Mouse (Mus musculus): ENCODE measurements around the gene Morc2b. TPM values are rescaled to one million over a fixed set of nuclear protein-coding genes. Genes with fewer than 3 reads are reported as not detected.
A peak's percentile ranks its signal among the peaks of the same experiment; 100 is the strongest.

Morc2b gene
- polyA plus RNA-seq, 2 experiments: not detected

GRCm38 (mm10) chr17:33092391-33093193, 46.9 kb downstream of the Morc2b start:
- TF ChIP-seq CTCF (IDR thresholded peaks at IDR 0.05; ENCODE audit: low read depth): no peak
- TF ChIP-seq EP300 (IDR thresholded peaks at IDR 0.05; ENCODE audit: low read depth): no peak
- DNase-seq (ENCODE audit: low read depth in 3 of 3, low spot score in 3 of 3) (peak; percentile 38 to 41 (median 40)), ATAC-seq (ENCODE audit: insufficient read depth) (peak; percentile 64)
- H3K4me2 ChIP-seq (ENCODE audit: low read depth): peak overlapping the region; percentile 71
- H3K27ac ChIP-seq: peak overlapping the region; percentile 26
- 4% methylated on average over 31 of the region's 31 CpGs for WGBS (ENCODE audit: insufficient replicate concordance)
- H3K36me3 ChIP-seq (replicated peaks; ENCODE audit: control insufficient read depth, insufficient read depth, low read depth): no peaks in the 10 kb centered on the region
- H3K9ac ChIP-seq (replicated peaks): peak overlapping the region; percentile 73
- no peaks in the 10 kb centered on the region for H3K9me3 ChIP-seq (ENCODE audit: control insufficient read depth, low read length)
- no peaks in the 10 kb centered on the region for H3K27me3 ChIP-seq (ENCODE audit: control insufficient read depth, insufficient read depth, low read length)
- H3K4me1 ChIP-seq (replicated peaks; ENCODE audit: control insufficient read depth in 2 of 2, insufficient read depth in 2 of 2, low read length in 1 of 2): peaks cover 5 to 7% of the 10 kb centered on the region in 2 experiments; a peak in 3 of 4 replicates
- peak overlapping the region; percentile 69 to 90 for H3K4me3 ChIP-seq (ENCODE audit: insufficient read depth in 1 of 2, low read depth in 2 of 2, low read length in 2 of 2)

- Histone ChIP-seq H3K36me3 (replicated peaks; ENCODE audit: control insufficient read depth, insufficient read depth, low read depth) (no peaks in the 10 kb centered on the region), H3K4me1 (replicated peaks; ENCODE audit: control insufficient read depth in 2 of 2, insufficient read depth in 2 of 2, low read length in 1 of 2) (peaks cover 5 to 7% of the 10 kb centered on the region in 2 experiments; a peak in 3 of 4 replicates), H3K9ac (replicated peaks) (no peak overlapping the region), H3K4me2 (ENCODE audit: low read depth) (no peak overlapping the region), H3K27ac (no peak overlapping the region), H3K9me3 (ENCODE audit: control insufficient read depth, low read length) (no peaks in the 10 kb centered on the region), H3K4me3 (ENCODE audit: insufficient read depth in 1 of 2, low read depth in 2 of 2, low read length in 2 of 2) (no peak overlapping the region), H3K27me3 (ENCODE audit: control insufficient read depth, insufficient read depth, low read length) (no peaks in the 10 kb centered on the region)
- DNase-seq (ENCODE audit: low read depth in 3 of 3, low spot score in 3 of 3): no peak
- WGBS (ENCODE audit: insufficient replicate concordance): 83% methylated on average over 1 of the region's 1 CpGs
- TF ChIP-seq EP300 (IDR thresholded peaks at IDR 0.05; ENCODE audit: low read depth) (no peak), CTCF (IDR thresholded peaks at IDR 0.05; ENCODE audit: low read depth) (no peak)
- ATAC-seq (ENCODE audit: insufficient read depth): no peak
Measured at GRCm38 (mm10) chr17:33091630-33092029, 47.9 kb downstream of the Morc2b start.

DNA sequence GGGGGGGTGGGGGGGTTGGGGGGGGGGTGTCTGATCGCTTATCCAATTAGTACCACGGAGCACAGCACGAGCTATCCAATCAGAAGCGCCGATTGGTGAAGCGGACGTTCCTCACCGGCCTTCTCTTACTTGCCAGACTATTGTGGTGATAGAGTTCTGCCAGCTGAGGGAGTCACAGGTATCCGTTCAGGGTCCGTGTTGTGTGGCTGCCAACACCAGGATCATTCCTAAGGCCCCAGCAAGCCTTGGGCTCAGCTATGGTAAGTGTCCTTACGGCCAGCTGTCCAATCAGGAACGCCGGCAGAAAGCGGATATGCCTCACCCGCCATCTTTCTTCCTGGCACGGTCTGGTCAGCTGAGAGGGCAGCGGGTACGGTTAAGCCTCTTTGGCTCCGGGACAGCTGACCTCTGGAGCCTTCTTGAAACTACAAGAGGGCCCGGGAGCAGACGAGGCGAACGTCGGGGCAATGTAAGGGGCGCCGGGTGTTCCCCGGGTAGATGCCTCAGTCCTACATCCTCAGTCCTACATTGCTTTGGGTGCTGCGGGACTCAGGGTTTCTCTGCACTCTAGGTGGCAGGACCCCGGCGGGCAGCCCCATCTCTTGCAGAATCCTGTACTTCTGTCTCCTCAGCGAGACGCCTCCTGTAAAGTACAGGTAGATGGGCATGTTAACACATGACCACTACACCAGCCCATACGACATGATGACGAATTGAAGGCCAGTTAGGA, 50.1 kb downstream of the Morc2b start, which contains the start of gene Zfp563:
Zfp563 (plus strand) TSS at position 91 of the 730 bp plus-strand sequence.
- Histone ChIP-seq H3K27me3 (ENCODE audit: control insufficient read depth, insufficient read depth, low read length) (no peaks in the 10 kb centered on the region), H3K4me3 (ENCODE audit: insufficient read depth in 1 of 2, low read depth in 2 of 2, low read length in 2 of 2) (peak within 1 kb of the TSS; percentile 77 to 97), H3K4me1 (replicated peaks; ENCODE audit: control insufficient read depth in 2 of 2, insufficient read depth in 2 of 2, low read length in 1 of 2) (peaks cover 5 to 7% of the 10 kb centered on the region in 2 experiments; a peak in 3 of 4 replicates), H3K4me2 (ENCODE audit: low read depth) (peak within 1 kb of the TSS; percentile 75), H3K36me3 (replicated peaks; ENCODE audit: control insufficient read depth, insufficient read depth, low read depth) (no peaks in the 10 kb centered on the region), H3K27ac (peak within 1 kb of the TSS; percentile 52; the same call in 1 of the 2 replicates), H3K9ac (replicated peaks) (peak within 1 kb of the TSS; percentile 69), H3K9me3 (ENCODE audit: control insufficient read depth, low read length) (no peaks in the 10 kb centered on the region)
- peak; percentile 63 to 70 (median 67) for DNase-seq (ENCODE audit: low read depth in 3 of 3, low spot score in 3 of 3)
- WGBS (ENCODE audit: insufficient replicate concordance): 4% methylated on average over 34 of the region's 34 CpGs
- peak; percentile 86 for ATAC-seq (ENCODE audit: insufficient read depth)
- no peak for TF ChIP-seq EP300 (IDR thresholded peaks at IDR 0.05; ENCODE audit: low read depth)
- no peak for TF ChIP-seq CTCF (IDR thresholded peaks at IDR 0.05; ENCODE audit: low read depth)

DNA sequence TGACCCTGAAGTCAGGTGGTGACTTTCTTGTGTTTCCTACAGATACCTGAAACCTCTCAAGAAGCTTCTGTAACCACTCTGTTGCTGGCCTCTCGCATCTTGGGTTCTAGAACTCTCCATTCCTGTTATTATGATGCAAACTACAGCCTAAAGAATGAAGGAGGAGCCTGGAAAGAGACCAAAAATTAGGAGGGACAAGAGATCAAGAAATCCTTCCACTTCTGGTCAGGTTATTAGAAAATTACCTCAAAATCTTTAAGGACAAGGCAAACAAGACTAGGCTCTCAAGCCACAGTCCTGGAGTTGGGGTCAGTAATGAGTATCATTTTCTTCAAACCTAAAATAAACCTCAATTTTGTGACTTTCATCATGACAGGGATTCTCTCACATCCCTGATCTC, 71.5 kb downstream of the Morc2b start, which contains the start of gene 4921501E09Rik:
4921501E09Rik (minus strand) TSS at position 101 of the 400 bp plus-strand sequence.
- TF ChIP-seq EP300 (IDR thresholded peaks at IDR 0.05; ENCODE audit: low read depth) (no peak), CTCF (IDR thresholded peaks at IDR 0.05; ENCODE audit: low read depth) (no peak)
- no peak for ATAC-seq (ENCODE audit: insufficient read depth)
- 11% methylated on average over 1 of the region's 1 CpGs for WGBS (ENCODE audit: insufficient replicate concordance)

More for the DNA sequence above, 71.5 kb downstream of the Morc2b start, which contains the start of gene 4921501E09Rik:
- Histone ChIP-seq H3K9ac (replicated peaks) (no peak within 1 kb of the TSS), H3K4me1 (replicated peaks; ENCODE audit: control insufficient read depth in 2 of 2, insufficient read depth in 2 of 2, low read length in 1 of 2) (no peaks in the 10 kb centered on the region), H3K27ac (no peak within 1 kb of the TSS), H3K4me3 (ENCODE audit: insufficient read depth in 1 of 2, low read depth in 2 of 2, low read length in 2 of 2) (no peak within 1 kb of the TSS), H3K36me3 (replicated peaks; ENCODE audit: control insufficient read depth, insufficient read depth, low read depth) (no peaks in the 10 kb centered on the region), H3K4me2 (ENCODE audit: low read depth) (no peak within 1 kb of the TSS), H3K27me3 (ENCODE audit: control insufficient read depth, insufficient read depth, low read length) (no peaks in the 10 kb centered on the region), H3K9me3 (ENCODE audit: control insufficient read depth, low read length) (no peaks in the 10 kb centered on the region)
- DNase-seq (ENCODE audit: low read depth in 3 of 3, low spot score in 3 of 3): no peak

Other genes with a start within 250 kb of the Morc2b start
- gene Zfp870, start 248.0 kb downstream of the Morc2b start, polyA plus RNA-seq (2012; rRNA removed): 0.55 and 0.79 TPM in 2 replicates
- 1.5 and 2.8 TPM in 2 replicates for gene Zfp870, start 248.0 kb downstream of the Morc2b start, polyA plus RNA-seq (2014; fragmentation: Nextera tagmentation; extraction: Ambion mirVana)
- gene Cyp4f14, start 222.3 kb downstream of the Morc2b start, polyA plus RNA-seq (2012; rRNA removed): 0.02 TPM in 1 of 2 replicates, not detected in the other
- gene Cyp4f14, start 222.3 kb downstream of the Morc2b start, polyA plus RNA-seq (2014; fragmentation: Nextera tagmentation; extraction: Ambion mirVana): not detected in 2 replicates
- gene Cyp4f13, start 192.3 kb downstream of the Morc2b start, polyA plus RNA-seq (2012; rRNA removed): 3.3 and 3.6 TPM in 2 replicates
- gene Cyp4f13, start 192.3 kb downstream of the Morc2b start, polyA plus RNA-seq (2014; fragmentation: Nextera tagmentation; extraction: Ambion mirVana): 4.1 and 6.0 TPM in 2 replicates
- 1.3 and 2.3 TPM in 2 replicates for gene Zfp472, start 173.9 kb downstream of the Morc2b start, polyA plus RNA-seq (2012; rRNA removed)
- 6.1 and 6.8 TPM in 2 replicates for gene Zfp472, start 173.9 kb downstream of the Morc2b start, polyA plus RNA-seq (2014; fragmentation: Nextera tagmentation; extraction: Ambion mirVana)
- 1.1 and 1.8 TPM in 2 replicates for gene Zfp952, start 146.6 kb downstream of the Morc2b start, polyA plus RNA-seq (2012; rRNA removed)
- 2.2 and 2.3 TPM in 2 replicates for gene Zfp952, start 146.6 kb downstream of the Morc2b start, polyA plus RNA-seq (2014; fragmentation: Nextera tagmentation; extraction: Ambion mirVana)
- 0.61 and 1.1 TPM in 2 replicates for gene Zfp763, start 106.3 kb downstream of the Morc2b start, polyA plus RNA-seq (2012; rRNA removed)
- 1.8 and 2.0 TPM in 2 replicates for gene Zfp763, start 106.3 kb downstream of the Morc2b start, polyA plus RNA-seq (2014; fragmentation: Nextera tagmentation; extraction: Ambion mirVana)
- not detected in 2 replicates for gene 4921501E09Rik, start 71.6 kb downstream of the Morc2b start, polyA plus RNA-seq (2012; rRNA removed)
- not detected in 2 replicates for gene 4921501E09Rik, start 71.6 kb downstream of the Morc2b start, polyA plus RNA-seq (2014; fragmentation: Nextera tagmentation; extraction: Ambion mirVana)
- gene Zfp563, start 50.4 kb downstream of the Morc2b start, polyA plus RNA-seq (2012; rRNA removed): 0.56 and 0.61 TPM in 2 replicates
- 1.1 and 1.2 TPM in 2 replicates for gene Zfp563, start 50.4 kb downstream of the Morc2b start, polyA plus RNA-seq (2014; fragmentation: Nextera tagmentation; extraction: Ambion mirVana)
- not detected in 2 replicates for gene Olfr55, start 28.8 kb upstream of the Morc2b start, polyA plus RNA-seq (2012; rRNA removed)
- not detected in 2 replicates for gene Olfr55, start 28.8 kb upstream of the Morc2b start, polyA plus RNA-seq (2014; fragmentation: Nextera tagmentation; extraction: Ambion mirVana)
- not detected in 2 replicates for gene Olfr239, start 51.6 kb upstream of the Morc2b start, polyA plus RNA-seq (2012; rRNA removed)
- not detected in 2 replicates for gene Olfr239, start 51.6 kb upstream of the Morc2b start, polyA plus RNA-seq (2014; fragmentation: Nextera tagmentation; extraction: Ambion mirVana)
- gene Olfr1564, start 82.0 kb upstream of the Morc2b start, polyA plus RNA-seq (2012; rRNA removed): 0.01 and 0.03 TPM in 2 replicates
- gene Olfr1564, start 82.0 kb upstream of the Morc2b start, polyA plus RNA-seq (2014; fragmentation: Nextera tagmentation; extraction: Ambion mirVana): not detected in 2 replicates
- 0.97 and 1.8 TPM in 2 replicates for gene Zfp955a, start 115.5 kb upstream of the Morc2b start, polyA plus RNA-seq (2012; rRNA removed)
- 4.4 TPM in 2 replicates for gene Zfp955a, start 115.5 kb upstream of the Morc2b start, polyA plus RNA-seq (2014; fragmentation: Nextera tagmentation; extraction: Ambion mirVana)
- not detected in 2 replicates for gene Olfr63, start 125.0 kb upstream of the Morc2b start, polyA plus RNA-seq (2012; rRNA removed)
- not detected in 2 replicates for gene Olfr63, start 125.0 kb upstream of the Morc2b start, polyA plus RNA-seq (2014; fragmentation: Nextera tagmentation; extraction: Ambion mirVana)
- 0.86 and 1.5 TPM in 2 replicates for gene Zfp955b, start 149.9 kb upstream of the Morc2b start, polyA plus RNA-seq (2012; rRNA removed)
- gene Zfp955b, start 149.9 kb upstream of the Morc2b start, polyA plus RNA-seq (2014; fragmentation: Nextera tagmentation; extraction: Ambion mirVana): 1.4 and 1.6 TPM in 2 replicates
- 1.3 and 1.8 TPM in 2 replicates for gene Zfp81, start 219.2 kb upstream of the Morc2b start, polyA plus RNA-seq (2012; rRNA removed)
- gene Zfp81, start 219.2 kb upstream of the Morc2b start, polyA plus RNA-seq (2014; fragmentation: Nextera tagmentation; extraction: Ambion mirVana): 3.1 and 4.4 TPM in 2 replicates

All from liver, embryonic 14.5 days (tissue).